Mouse (Mus musculus): ENCODE results near the gene Diras2. TPM values are rescaled to one million over a fixed set of nuclear protein-coding genes. Genes with fewer than 3 reads are reported as not detected.

Diras2 gene
- total RNA-seq, 1 experiment, result 0.76 TPM

DNA sequence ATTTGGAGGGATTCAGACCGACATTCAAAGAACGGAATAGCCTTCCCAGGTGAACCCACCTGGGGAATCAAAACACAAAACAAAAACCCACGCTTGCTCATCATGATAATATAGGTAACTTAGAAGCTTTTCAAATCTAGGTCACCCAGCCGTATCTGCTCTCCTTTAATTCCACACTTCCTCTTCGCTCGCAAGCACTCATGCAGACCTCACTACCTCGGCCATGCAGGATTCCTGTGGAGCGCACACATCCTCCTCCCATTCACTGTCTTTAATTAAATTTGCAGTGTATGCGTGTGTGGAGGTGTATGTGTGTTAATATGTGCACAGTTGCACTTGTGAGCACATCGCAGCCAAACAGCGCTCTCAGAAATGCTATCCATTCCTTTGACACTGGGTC, 6.8 kb downstream of the Diras2 start:
- no peak overlapping the region for H3K27ac ChIP-seq (ENCODE audit: insufficient read depth, low read depth, low read length, poor library complexity, severe bottlenecking)
- H3K9me3 ChIP-seq (ENCODE audit: control insufficient read depth, insufficient read depth, low read depth, low read length), result no peaks in the 10 kb centered on the region
- H3K4me1 ChIP-seq (ENCODE audit: control insufficient read depth in 2 of 2, insufficient read depth in 2 of 2, low read length in 2 of 2, poor library complexity in 1 of 2), result no peaks in the 10 kb centered on the region
- TF ChIP-seq ZNF384 (IDR thresholded peaks at IDR 0.05; ENCODE audit: low read depth, low read length) (no peak), CHD2 (IDR thresholded peaks at IDR 0.05; ENCODE audit: low read depth, low read length) (no peak), HCFC1 (IDR thresholded peaks at IDR 0.05; ENCODE audit: borderline replicate concordance, insufficient read depth, low read length) (no peak), MAFK (IDR thresholded peaks at IDR 0.05; ENCODE audit: insufficient read depth, low read depth, low read length) (no peak), ZC3H11A (IDR thresholded peaks at IDR 0.05; ENCODE audit: borderline replicate concordance, low read depth, low read length) (no peak)
- H3K36me3 ChIP-seq (ENCODE audit: control insufficient read depth, insufficient read depth, low read length, poor library complexity, severe bottlenecking), result no peaks in the 10 kb centered on the region
- in situ Hi-C loops (cut with MboI; ENCODE audit: low sequenced_read_pairs in 2 of 2, unreplicated experiment in 2 of 2), result no loop called here
- H3K9ac ChIP-seq (ENCODE audit: insufficient read depth, low read depth, low read length, poor library complexity, severe bottlenecking), result no peak overlapping the region
- H3K4me3 ChIP-seq (ENCODE audit: insufficient read depth in 1 of 2, low read depth in 1 of 2, low read length in 2 of 2, poor library complexity in 1 of 2, severe bottlenecking in 1 of 2), result no peak overlapping the region
- DNase-seq (ENCODE audit: low read depth, low spot score), result no peak

DNA sequence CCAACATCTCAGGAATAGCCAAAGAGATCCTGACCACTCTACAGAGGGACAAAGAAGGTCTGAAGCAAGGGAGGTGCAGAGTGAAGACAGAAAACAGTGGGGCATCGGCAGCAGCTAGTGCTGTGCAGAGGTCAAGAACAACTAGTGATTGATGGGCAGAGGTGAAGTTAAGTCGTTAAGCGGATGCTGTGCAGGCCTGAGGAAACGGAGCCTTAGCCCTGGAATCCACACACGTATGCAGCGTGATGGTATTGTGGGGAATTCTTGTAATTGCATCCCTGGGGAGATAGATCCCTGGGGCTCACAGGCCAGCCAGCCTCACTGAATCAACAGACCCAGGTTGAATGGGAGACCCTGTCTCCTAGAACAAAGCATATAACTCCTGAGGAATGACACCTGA, 9.9 kb downstream of the Diras2 start:
- Histone ChIP-seq H3K4me3 (ENCODE audit: insufficient read depth in 1 of 2, low read depth in 1 of 2, low read length in 2 of 2, poor library complexity in 1 of 2, severe bottlenecking in 1 of 2) (no peak overlapping the region), H3K9me3 (ENCODE audit: control insufficient read depth, insufficient read depth, low read depth, low read length) (no peaks in the 10 kb centered on the region), H3K4me1 (ENCODE audit: control insufficient read depth in 2 of 2, insufficient read depth in 2 of 2, low read length in 2 of 2, poor library complexity in 1 of 2) (no peaks in the 10 kb centered on the region), H3K27ac (ENCODE audit: insufficient read depth, low read depth, low read length, poor library complexity, severe bottlenecking) (no peak overlapping the region), H3K9ac (ENCODE audit: insufficient read depth, low read depth, low read length, poor library complexity, severe bottlenecking) (no peak overlapping the region), H3K36me3 (ENCODE audit: control insufficient read depth, insufficient read depth, low read length, poor library complexity, severe bottlenecking) (no peaks in the 10 kb centered on the region)
- no peak for DNase-seq (ENCODE audit: low read depth, low spot score)
- in situ Hi-C loops (cut with MboI; ENCODE audit: low sequenced_read_pairs in 2 of 2, unreplicated experiment in 2 of 2), result no loop called here
- TF ChIP-seq CHD2 (IDR thresholded peaks at IDR 0.05; ENCODE audit: low read depth, low read length), result no peak
- TF ChIP-seq MAFK (IDR thresholded peaks at IDR 0.05; ENCODE audit: insufficient read depth, low read depth, low read length), result no peak
- TF ChIP-seq HCFC1 (IDR thresholded peaks at IDR 0.05; ENCODE audit: borderline replicate concordance, insufficient read depth, low read length), result no peak
- no peak for TF ChIP-seq ZC3H11A (IDR thresholded peaks at IDR 0.05; ENCODE audit: borderline replicate concordance, low read depth, low read length)
- no peak for TF ChIP-seq ZNF384 (IDR thresholded peaks at IDR 0.05; ENCODE audit: low read depth, low read length)

DNA sequence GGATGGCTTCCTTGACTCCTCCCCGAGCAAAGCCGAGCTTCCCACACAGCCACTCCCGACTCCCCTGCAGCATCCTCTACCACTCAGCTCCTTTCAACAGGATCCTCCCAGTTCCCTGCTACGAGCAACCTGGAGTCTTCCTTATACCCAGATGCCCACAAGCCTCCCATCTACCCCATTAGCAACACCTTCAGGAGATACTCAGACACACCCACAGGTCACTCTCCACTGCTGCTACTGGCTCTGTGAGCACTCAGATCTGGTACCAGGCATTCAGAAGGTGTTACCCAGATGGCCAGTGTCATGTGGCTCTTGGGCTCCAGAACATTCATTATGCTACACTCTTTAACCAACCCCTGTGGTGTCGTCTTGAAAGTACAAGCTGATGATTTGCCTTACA, 11.7 kb downstream of the Diras2 start:
- in situ Hi-C loops (cut with MboI; ENCODE audit: low sequenced_read_pairs in 2 of 2, unreplicated experiment in 2 of 2), result no loop called here

DNA sequence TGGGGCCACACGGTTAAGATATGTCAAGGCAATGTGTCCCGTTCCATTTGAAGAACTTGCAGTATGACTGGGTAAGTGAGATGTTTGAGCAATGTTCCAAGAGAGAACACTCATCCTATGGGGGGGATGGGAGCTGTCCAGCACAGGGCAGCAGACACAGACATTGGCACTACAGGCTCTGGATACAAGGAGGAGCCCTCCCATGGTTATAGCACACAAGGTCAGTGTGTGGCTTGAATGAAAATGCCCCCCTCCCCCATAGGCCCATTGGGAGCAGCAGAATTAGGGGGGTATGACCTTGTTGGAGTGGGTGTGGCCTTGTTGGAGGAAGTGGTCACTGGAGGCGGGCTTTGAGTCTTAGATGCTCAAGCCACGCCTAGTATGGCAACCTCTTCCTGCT, 12.7 kb downstream of the Diras2 start:
- Histone ChIP-seq H3K4me3 (ENCODE audit: insufficient read depth in 1 of 2, low read depth in 1 of 2, low read length in 2 of 2, poor library complexity in 1 of 2, severe bottlenecking in 1 of 2) (no peak overlapping the region), H3K27ac (ENCODE audit: insufficient read depth, low read depth, low read length, poor library complexity, severe bottlenecking) (no peak overlapping the region), H3K4me1 (ENCODE audit: control insufficient read depth in 2 of 2, insufficient read depth in 2 of 2, low read length in 2 of 2, poor library complexity in 1 of 2) (no peaks in the 10 kb centered on the region), H3K9me3 (ENCODE audit: control insufficient read depth, insufficient read depth, low read depth, low read length) (no peaks in the 10 kb centered on the region), H3K9ac (ENCODE audit: insufficient read depth, low read depth, low read length, poor library complexity, severe bottlenecking) (no peak overlapping the region), H3K36me3 (ENCODE audit: control insufficient read depth, insufficient read depth, low read length, poor library complexity, severe bottlenecking) (no peaks in the 10 kb centered on the region)
- in situ Hi-C loops (cut with MboI; ENCODE audit: low sequenced_read_pairs in 2 of 2, unreplicated experiment in 2 of 2), result no loop called here
- no peak for DNase-seq (ENCODE audit: low read depth, low spot score)
- TF ChIP-seq MAFK (IDR thresholded peaks at IDR 0.05; ENCODE audit: insufficient read depth, low read depth, low read length), result no peak
- no peak for TF ChIP-seq CHD2 (IDR thresholded peaks at IDR 0.05; ENCODE audit: low read depth, low read length)
- TF ChIP-seq HCFC1 (IDR thresholded peaks at IDR 0.05; ENCODE audit: borderline replicate concordance, insufficient read depth, low read length), result no peak
- TF ChIP-seq ZNF384 (IDR thresholded peaks at IDR 0.05; ENCODE audit: low read depth, low read length), result no peak
- no peak for TF ChIP-seq ZC3H11A (IDR thresholded peaks at IDR 0.05; ENCODE audit: borderline replicate concordance, low read depth, low read length)

More for the DNA sequence above, 11.7 kb downstream of the Diras2 start:
- Histone ChIP-seq H3K4me3 (ENCODE audit: insufficient read depth in 1 of 2, low read depth in 1 of 2, low read length in 2 of 2, poor library complexity in 1 of 2, severe bottlenecking in 1 of 2) (no peak overlapping the region), H3K27ac (ENCODE audit: insufficient read depth, low read depth, low read length, poor library complexity, severe bottlenecking) (no peak overlapping the region), H3K36me3 (ENCODE audit: control insufficient read depth, insufficient read depth, low read length, poor library complexity, severe bottlenecking) (no peaks in the 10 kb centered on the region), H3K4me1 (ENCODE audit: control insufficient read depth in 2 of 2, insufficient read depth in 2 of 2, low read length in 2 of 2, poor library complexity in 1 of 2) (no peaks in the 10 kb centered on the region), H3K9me3 (ENCODE audit: control insufficient read depth, insufficient read depth, low read depth, low read length) (no peaks in the 10 kb centered on the region), H3K9ac (ENCODE audit: insufficient read depth, low read depth, low read length, poor library complexity, severe bottlenecking) (no peak overlapping the region)
- TF ChIP-seq HCFC1 (IDR thresholded peaks at IDR 0.05; ENCODE audit: borderline replicate concordance, insufficient read depth, low read length), result no peak
- TF ChIP-seq ZC3H11A (IDR thresholded peaks at IDR 0.05; ENCODE audit: borderline replicate concordance, low read depth, low read length), result no peak
- TF ChIP-seq CHD2 (IDR thresholded peaks at IDR 0.05; ENCODE audit: low read depth, low read length), result no peak
- no peak for TF ChIP-seq ZNF384 (IDR thresholded peaks at IDR 0.05; ENCODE audit: low read depth, low read length)
- TF ChIP-seq MAFK (IDR thresholded peaks at IDR 0.05; ENCODE audit: insufficient read depth, low read depth, low read length), result no peak
- DNase-seq (ENCODE audit: low read depth, low spot score), result no peak

DNA sequence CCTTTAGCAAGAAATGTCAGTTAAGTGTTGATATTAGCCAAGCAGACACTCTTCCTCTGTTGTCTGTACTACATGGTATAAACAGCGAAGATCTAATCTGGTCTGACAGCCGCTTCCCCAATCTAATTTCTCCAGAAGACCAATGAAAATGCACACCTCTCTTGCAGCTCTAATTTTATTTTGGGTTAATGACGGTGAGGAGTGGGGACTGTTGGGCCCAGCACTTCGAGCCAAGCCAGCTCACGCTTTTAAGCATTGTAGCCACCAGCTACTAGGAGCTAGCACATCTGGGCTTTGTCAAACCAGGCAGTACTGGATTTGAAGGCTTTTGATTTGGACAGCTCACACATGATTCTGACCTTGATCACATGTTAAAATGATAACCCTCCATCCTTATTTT, 14.1 kb downstream of the Diras2 start:
- no peak for DNase-seq (ENCODE audit: low read depth, low spot score)
- in situ Hi-C loops (cut with MboI; ENCODE audit: low sequenced_read_pairs in 2 of 2, unreplicated experiment in 2 of 2), result no loop called here
- Histone ChIP-seq H3K4me1 (ENCODE audit: control insufficient read depth in 2 of 2, insufficient read depth in 2 of 2, low read length in 2 of 2, poor library complexity in 1 of 2) (no peaks in the 10 kb centered on the region), H3K4me3 (ENCODE audit: insufficient read depth in 1 of 2, low read depth in 1 of 2, low read length in 2 of 2, poor library complexity in 1 of 2, severe bottlenecking in 1 of 2) (no peak overlapping the region), H3K36me3 (ENCODE audit: control insufficient read depth, insufficient read depth, low read length, poor library complexity, severe bottlenecking) (no peaks in the 10 kb centered on the region), H3K9me3 (ENCODE audit: control insufficient read depth, insufficient read depth, low read depth, low read length) (no peaks in the 10 kb centered on the region), H3K27ac (ENCODE audit: insufficient read depth, low read depth, low read length, poor library complexity, severe bottlenecking) (no peak overlapping the region), H3K9ac (ENCODE audit: insufficient read depth, low read depth, low read length, poor library complexity, severe bottlenecking) (no peak overlapping the region)
- no peak for TF ChIP-seq HCFC1 (IDR thresholded peaks at IDR 0.05; ENCODE audit: borderline replicate concordance, insufficient read depth, low read length)
- no peak for TF ChIP-seq ZC3H11A (IDR thresholded peaks at IDR 0.05; ENCODE audit: borderline replicate concordance, low read depth, low read length)
- TF ChIP-seq ZNF384 (IDR thresholded peaks at IDR 0.05; ENCODE audit: low read depth, low read length), result no peak
- TF ChIP-seq CHD2 (IDR thresholded peaks at IDR 0.05; ENCODE audit: low read depth, low read length), result no peak
- TF ChIP-seq MAFK (IDR thresholded peaks at IDR 0.05; ENCODE audit: insufficient read depth, low read depth, low read length), result no peak

Data from ES-E14 (cell line).